Mouse (Mus musculus) MEL (cell line): ENCODE measurements around the gene Rerg. TPM values are rescaled to one million over a fixed set of nuclear protein-coding genes. Genes with fewer than 3 reads are reported as not detected.
A peak's percentile ranks its signal among the peaks of the same experiment; 100 is the strongest.

Source experiments
- DNase-seq: peaks from one replicate; pipeline ENCODE4 v3.0.0; 2011; ENCODE audit warnings: low read depth, low spot score
- H3K27ac ChIP-seq: 2 replicates; pipeline ENCODE4 v1.5.1; 2012; ENCODE audit warnings: low read depth, mild to moderate bottlenecking, control low read depth, low read length, moderate library complexity; ENCODE audit not compliant: control insufficient read depth
- H3K27me3 ChIP-seq, 2 experiments: fragments of 150-350 bp in 1 of 2; sonication (generic) in 1 of 2; 2 replicates each; pipeline ENCODE4 v1.6.1; 2012; ENCODE audit warnings: low read length in 2 of 2, mild to moderate bottlenecking in 2 of 2, improper control_type of control experiment in 1 of 2, moderate library complexity in 1 of 2; ENCODE audit not compliant: insufficient read depth in 2 of 2, control insufficient read depth in 1 of 2
- H3K36me3 ChIP-seq, 2 experiments: 2 replicates each; pipeline ENCODE4 v1.6.1; 2012 to 2014; ENCODE audit warnings: low read length in 2 of 2, improper control_type of control experiment in 1 of 2, inconsistent platforms in 1 of 2, mild to moderate bottlenecking in 1 of 2; ENCODE audit not compliant: insufficient read depth in 2 of 2, control insufficient read depth in 1 of 2
- H3K4me1 ChIP-seq, 2 experiments: fragments of 150-350 bp in 1 of 2; sonication (generic) in 1 of 2; 2 replicates each; pipeline ENCODE4 v1.6.1; 2012; ENCODE audit warnings: low read length in 2 of 2, improper control_type of control experiment in 1 of 2, mild to moderate bottlenecking in 1 of 2; ENCODE audit not compliant: insufficient read depth in 2 of 2, control insufficient read depth in 1 of 2
- H3K4me3 ChIP-seq, 2 experiments: fragments of 150-350 bp in 1 of 2; sonication (generic) in 1 of 2; 2 replicates each; pipeline ENCODE4 v1.5.1; 2012; ENCODE audit warnings: low read depth in 2 of 2, low read length in 2 of 2, mild to moderate bottlenecking in 2 of 2, moderate library complexity in 2 of 2, control low read depth in 1 of 2, improper control_type of control experiment in 1 of 2; ENCODE audit not compliant: control insufficient read depth in 1 of 2, insufficient read depth in 1 of 2
- H3K79me2 ChIP-seq: 2 replicates; pipeline ENCODE4 v1.6.1; 2012; ENCODE audit warnings: mild to moderate bottlenecking, low read length, moderate library complexity; ENCODE audit not compliant: control insufficient read depth, poor library complexity, insufficient read depth
- H3K9ac ChIP-seq: 2 replicates; pipeline ENCODE4 v1.6.1; 2012; ENCODE audit warnings: low read depth, mild to moderate bottlenecking, control low read depth, low read length, moderate library complexity; ENCODE audit not compliant: control insufficient read depth, poor library complexity, severe bottlenecking
- H3K9me3 ChIP-seq: fragments of 150-350 bp; sonication (generic); replicated peaks from 2 replicates; pipeline ENCODE4 v1.6.1; 2012; ENCODE audit warnings: mild to moderate bottlenecking, low read length, improper control_type of control experiment, moderate library complexity; ENCODE audit not compliant: insufficient read depth
- CHD2 ChIP-seq: IDR thresholded peaks from 2 replicates; pipeline ENCODE4 v1.6.1; 2011; ENCODE audit warnings: low read length, improper control_type of control experiment
- CTCF ChIP-seq, 3 experiments: IDR thresholded peaks in 2 of 3; conservative IDR thresholded peaks in 1 of 3; 2 replicates each; pipeline ENCODE4 v1.5.1; 2011 to 2012; ENCODE audit warnings: low read length in 3 of 3, low read depth in 2 of 3, mild to moderate bottlenecking in 2 of 3, improper control_type of control experiment in 1 of 3, inconsistent platforms in 1 of 3, mixed read lengths in 1 of 3, moderate library complexity in 1 of 3; ENCODE audit not compliant: control insufficient read depth in 1 of 3, insufficient read depth in 1 of 3, poor library complexity in 1 of 3, severe bottlenecking in 1 of 3
- ELF1 ChIP-seq: IDR thresholded peaks from 2 replicates; pipeline ENCODE4 v1.6.1; 2014; ENCODE audit warnings: low read depth, mild to moderate bottlenecking, inconsistent platforms, low read length, improper control_type of control experiment, moderate library complexity
- EP300 ChIP-seq, 2 experiments: IDR thresholded peaks; 2 replicates each; pipeline ENCODE4 v1.6.1; 2011; ENCODE audit warnings: improper control_type of control experiment in 2 of 2, low read length in 2 of 2, low read depth in 1 of 2, mild to moderate bottlenecking in 1 of 2
- ETS1 ChIP-seq: IDR thresholded peaks from 2 replicates; pipeline ENCODE4 v1.6.1; 2012; ENCODE audit warnings: low read depth, mild to moderate bottlenecking, inconsistent platforms, low read length, improper control_type of control experiment, moderate library complexity
- GABPA ChIP-seq: IDR thresholded peaks from 2 replicates; pipeline ENCODE4 v1.6.1; 2012; ENCODE audit warnings: low read depth, mild to moderate bottlenecking, inconsistent platforms, low read length, improper control_type of control experiment, moderate library complexity
- MAFK ChIP-seq: IDR thresholded peaks from 2 replicates; pipeline ENCODE4 v1.6.1; 2011; ENCODE audit warnings: low read depth, mild to moderate bottlenecking, low read length, improper control_type of control experiment, borderline replicate concordance
- MAX ChIP-seq: IDR thresholded peaks from 2 replicates; pipeline ENCODE4 v1.6.1; 2011; ENCODE audit warnings: low read length, improper control_type of control experiment
- MAZ ChIP-seq: IDR thresholded peaks from 2 replicates; pipeline ENCODE4 v1.6.1; 2012; ENCODE audit warnings: low read depth, mild to moderate bottlenecking, inconsistent platforms, low read length, improper control_type of control experiment
- MXI1 ChIP-seq: IDR thresholded peaks from 2 replicates; pipeline ENCODE4 v1.6.1; 2011; ENCODE audit warnings: mild to moderate bottlenecking, low read depth, low read length, improper control_type of control experiment
- MYB ChIP-seq: IDR thresholded peaks from 2 replicates; pipeline ENCODE4 v1.6.1; 2011; ENCODE audit warnings: mild to moderate bottlenecking, low read depth, low read length, improper control_type of control experiment
- MYC ChIP-seq: IDR thresholded peaks from 2 replicates; pipeline ENCODE4 v1.6.1; 2011; ENCODE audit warnings: low read depth, mild to moderate bottlenecking, low read length, improper control_type of control experiment, moderate library complexity
- NRF1 ChIP-seq: IDR thresholded peaks from 2 replicates; pipeline ENCODE4 v1.6.1; 2014; ENCODE audit warnings: low read depth, mild to moderate bottlenecking, inconsistent platforms, low read length, improper control_type of control experiment, moderate library complexity; ENCODE audit not compliant: poor library complexity, insufficient read depth, severe bottlenecking
- POLR2A ChIP-seq, 2 experiments: IDR thresholded peaks; 2 replicates each; pipeline ENCODE4 v1.6.1; 2011 to 2012; ENCODE audit warnings: low read length in 2 of 2, mild to moderate bottlenecking in 2 of 2, control low read depth in 1 of 2, improper control_type of control experiment in 1 of 2, low read depth in 1 of 2, moderate library complexity in 1 of 2; ENCODE audit not compliant: control insufficient read depth in 1 of 2, insufficient read depth in 1 of 2, poor library complexity in 1 of 2
- RAD21 ChIP-seq: IDR thresholded peaks from 2 replicates; pipeline ENCODE4 v1.6.1; 2011; ENCODE audit warnings: mild to moderate bottlenecking, low read depth, low read length, improper control_type of control experiment
- RCOR1 ChIP-seq: IDR thresholded peaks from 2 replicates; pipeline ENCODE4 v1.6.1; 2012; ENCODE audit warnings: low read depth, mild to moderate bottlenecking, inconsistent platforms, low read length, improper control_type of control experiment
- SIN3A ChIP-seq: IDR thresholded peaks from 2 replicates; pipeline ENCODE4 v1.6.1; 2012; ENCODE audit warnings: low read length, improper control_type of control experiment, inconsistent platforms
- SMC3 ChIP-seq: IDR thresholded peaks from 2 replicates; pipeline ENCODE4 v1.6.1; 2011; ENCODE audit warnings: low read depth, low read length, improper control_type of control experiment
- UBTF ChIP-seq: IDR thresholded peaks from 2 replicates; pipeline ENCODE4 v1.6.1; 2012; ENCODE audit warnings: low read depth, mild to moderate bottlenecking, inconsistent platforms, low read length, improper control_type of control experiment, moderate library complexity, borderline replicate concordance; ENCODE audit not compliant: insufficient read depth
- ZKSCAN1 ChIP-seq: IDR thresholded peaks from 2 replicates; pipeline ENCODE4 v1.6.1; 2012; ENCODE audit warnings: low read depth, mild to moderate bottlenecking, inconsistent platforms, low read length, improper control_type of control experiment, moderate library complexity
- polyA plus RNA-seq, 2 experiments: library from polyadenylated mRNA; stranded (reverse) in 1 of 2; unstranded in 1 of 2; fragments of >175 nt in 1 of 2; fragments of >200 nt in 1 of 2; gene quantifications; 2 replicates each; pipeline versions ENCODE4 v1.2.1 to v1.2.4; 2012; ENCODE audit warnings: low replicate concordance in 2 of 2, low read depth in 1 of 2; ENCODE audit not compliant: insufficient read length in 2 of 2, insufficient read depth in 1 of 2, missing spikeins in 1 of 2
- total RNA-seq: library from RNA; depleted of rRNA; stranded (reverse); fragments of 300-350 nt; gene quantifications from 2 replicates; pipeline ENCODE4 v1.2.3, GENCODE M21; 2012

Rerg gene
- total and polyA plus RNA-seq, 3 experiments, result not detected

GRCm38 (mm10) chr6:137192063-137192462 is 21.8 kb upstream of the Rerg start:
- Histone ChIP-seq H3K4me1 (no peaks in the 10 kb centered on the region), H3K9ac (no peak overlapping the region), H3K9me3 (no peaks in the 10 kb centered on the region), H3K79me2 (no peaks in the 10 kb centered on the region), H3K27me3 (no peaks in the 10 kb centered on the region), H3K27ac (no peak overlapping the region), H3K4me3 (no peak overlapping the region), H3K36me3 (no peaks in the 10 kb centered on the region)
- no peak for TF ChIP-seq MYB
- no peak for TF ChIP-seq EP300 (IDR thresholded peaks at IDR 0.05; ENCODE audit: low read depth in 1 of 2, low read length in 2 of 2)
- no peak for TF ChIP-seq GABPA
- 0 out of 2 replicates have a peak, but pooled peaks have one; percentile 8 for TF ChIP-seq SMC3
- no peak for TF ChIP-seq MAFK
- no peak for TF ChIP-seq UBTF
- no peak for TF ChIP-seq RCOR1
- no peak for TF ChIP-seq NRF1
- TF ChIP-seq CTCF (IDR thresholded peaks at IDR 0.05 in 2 of 3, conservative IDR thresholded peaks at IDR 0.05 in 1 of 3; ENCODE audit: control insufficient read depth in 1 of 3, insufficient read depth in 1 of 3, low read depth in 2 of 3, low read length in 3 of 3, poor library complexity in 1 of 3, severe bottlenecking in 1 of 3), result peak; percentile 12 to 32 (median 12); a peak in 2 of 6 replicates
- DNase-seq, result peak; percentile 33

DNA sequence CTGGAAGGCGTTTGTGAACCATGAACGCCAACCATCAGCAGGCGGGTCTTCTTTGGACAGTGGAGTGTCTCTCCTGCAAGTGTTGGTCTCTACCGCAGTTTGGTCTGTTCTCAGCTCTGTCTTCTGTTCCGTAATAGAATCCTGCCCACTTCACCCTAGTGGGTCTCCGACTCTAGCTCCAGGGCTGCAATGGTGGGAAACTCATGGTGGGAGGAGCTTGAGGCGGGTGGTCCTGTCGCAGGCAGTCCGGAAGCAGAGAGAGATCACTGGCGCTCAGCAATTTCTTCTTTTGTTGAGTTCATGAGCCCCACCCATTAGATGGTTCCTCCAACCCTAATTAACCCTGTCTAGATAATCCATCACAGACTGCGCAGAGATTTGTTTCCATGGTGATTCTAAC is 20.7 kb upstream of the Rerg start:
- H3K9me3 ChIP-seq, result no peaks in the 10 kb centered on the region
- no peak for DNase-seq

GRCm38 (mm10) chr6:137190577-137190976 is 20.3 kb upstream of the Rerg start:
- Histone ChIP-seq H3K27ac (no peak overlapping the region), H3K36me3 (no peaks in the 10 kb centered on the region), H3K9ac (no peak overlapping the region), H3K9me3 (no peaks in the 10 kb centered on the region), H3K4me3 (no peak overlapping the region), H3K27me3 (no peaks in the 10 kb centered on the region), H3K4me1 (no peaks in the 10 kb centered on the region), H3K79me2 (no peaks in the 10 kb centered on the region)
- no peak for DNase-seq
- TF ChIP-seq ELF1, result no peak
- no peak for TF ChIP-seq MAX
- TF ChIP-seq MXI1, result no peak
- TF ChIP-seq ZKSCAN1, result no peak
- no peak for TF ChIP-seq RCOR1
- no peak for TF ChIP-seq MYB
- no peak for TF ChIP-seq SMC3
- TF ChIP-seq GABPA, result no peak
- no peak for TF ChIP-seq RAD21
- TF ChIP-seq SIN3A, result no peak
- TF ChIP-seq CHD2, result no peak
- TF ChIP-seq MAZ, result no peak
- TF ChIP-seq ETS1, result no peak

More for the DNA sequence above, 20.7 kb upstream of the Rerg start:
- TF ChIP-seq ZKSCAN1 (no peak), POLR2A (IDR thresholded peaks at IDR 0.05; ENCODE audit: control insufficient read depth in 1 of 2, insufficient read depth in 1 of 2, low read depth in 1 of 2, low read length in 2 of 2, poor library complexity in 1 of 2) (no peak), MYC (no peak), GABPA (no peak)
- TF ChIP-seq, all 39 proteins: peak for 0
- Histone ChIP-seq H3K9ac (no peak overlapping the region), H3K79me2 (no peaks in the 10 kb centered on the region), H3K27ac (no peak overlapping the region), H3K4me1 (no peaks in the 10 kb centered on the region), H3K27me3 (no peaks in the 10 kb centered on the region), H3K4me3 (no peak overlapping the region), H3K36me3 (no peaks in the 10 kb centered on the region)
